Comparison of ENCODE assay signal across 8 mouse cellular contexts in the genomic region with DNA sequence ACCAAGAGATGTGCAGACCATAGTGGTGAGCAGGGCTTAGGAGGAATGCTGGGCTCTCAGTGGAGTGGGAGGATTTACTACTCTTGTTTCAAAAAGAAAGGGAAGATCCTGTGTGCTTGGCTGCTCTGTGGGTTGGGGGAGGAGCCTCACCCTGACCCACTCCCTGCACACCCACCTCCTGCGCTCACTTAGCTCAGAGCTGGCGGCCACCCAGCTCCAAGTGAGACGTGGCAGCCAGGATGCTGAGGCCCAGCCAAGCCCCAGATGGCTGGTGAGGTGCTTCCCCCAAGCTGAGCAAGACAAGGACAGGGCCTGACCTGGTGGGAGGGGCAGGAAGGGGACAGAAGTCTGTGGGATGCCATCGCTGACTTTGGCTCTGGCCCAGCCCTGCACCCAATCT. TPM values are rescaled to one million over a fixed set of nuclear protein-coding genes. Genes with fewer than 3 reads are reported as not detected.
DNase-seq lines count a peak whose midpoint lies in the region; ATAC-seq and TF ChIP-seq lines count a peak whose summit lies in the region.

No protein-coding gene starts in this region.

- H3K27ac ChIP-seq in midbrain, embryonic 13.5 days = no peak overlapping the region
- H3K27ac ChIP-seq in midbrain, embryonic 15.5 days = no peak overlapping the region
- no peak overlapping the region for H3K27ac ChIP-seq in heart, embryonic 12.5 days (ENCODE audit: poor library complexity, severe bottlenecking)
- H3K27ac ChIP-seq in lung, embryonic 14.5 days (ENCODE audit: low read depth) = peak overlapping the region; percentile 76

- H3K4me3 ChIP-seq in midbrain, embryonic 13.5 days (replicated peaks) = no peak overlapping the region
- no peak overlapping the region for H3K4me3 ChIP-seq in midbrain, embryonic 15.5 days
- H3K4me3 ChIP-seq in heart, embryonic 12.5 days = no peak overlapping the region
- H3K4me3 ChIP-seq in lung, embryonic 14.5 days (ENCODE audit: low read depth, low read length) = no peak overlapping the region

- 50% methylated on average over 4 of the region's 4 CpGs for WGBS in midbrain, embryonic 13.5 days
- 50% methylated on average over 4 of the region's 4 CpGs for WGBS in midbrain, embryonic 15.5 days
- 19% methylated on average over 4 of the region's 4 CpGs for WGBS in heart, embryonic 12.5 days
- 16% methylated on average over 4 of the region's 4 CpGs for whole genome bisulfite sequencing in lung, embryonic 14.5 days

- no peaks in the 10 kb centered on the region for H3K27me3 ChIP-seq in midbrain, embryonic 13.5 days
- no peaks in the 10 kb centered on the region for H3K27me3 ChIP-seq in midbrain, embryonic 15.5 days (replicated peaks)
- peaks cover 11% of the 10 kb centered on the region; the same call in 1 of the 2 replicates for H3K27me3 ChIP-seq in heart, embryonic 12.5 days (replicated peaks)
- H3K27me3 ChIP-seq in lung, embryonic 14.5 days (ENCODE audit: insufficient read depth, low read length) = no peaks in the 10 kb centered on the region

- H3K9ac ChIP-seq in midbrain, embryonic 13.5 days (replicated peaks) = no peak overlapping the region
- H3K9ac ChIP-seq in midbrain, embryonic 15.5 days = no peak overlapping the region
- H3K9ac ChIP-seq in heart, embryonic 12.5 days = no peak overlapping the region
- no peak overlapping the region for H3K9ac ChIP-seq in lung, embryonic 14.5 days

- no peak overlapping the region for H3K4me2 ChIP-seq in midbrain, embryonic 13.5 days (replicated peaks)
- no peak overlapping the region for H3K4me2 ChIP-seq in midbrain, embryonic 15.5 days
- H3K4me2 ChIP-seq in heart, embryonic 12.5 days = no peak overlapping the region
- H3K4me2 ChIP-seq in lung, embryonic 14.5 days = 0 out of 2 replicates have a peak overlapping the region, but pooled peaks have one; percentile 4

- no peak for TF ChIP-seq CTCF in lung, embryonic 14.5 days (IDR thresholded peaks at IDR 0.05; ENCODE audit: low read depth)

- H3K9me3 ChIP-seq in midbrain, embryonic 13.5 days = no peaks in the 10 kb centered on the region
- no peaks in the 10 kb centered on the region for H3K9me3 ChIP-seq in midbrain, embryonic 15.5 days
- H3K9me3 ChIP-seq in heart, embryonic 12.5 days (replicated peaks) = no peaks in the 10 kb centered on the region
- H3K9me3 ChIP-seq in lung, embryonic 14.5 days (ENCODE audit: low read depth, low read length) = no peaks in the 10 kb centered on the region

- no peaks in the 10 kb centered on the region for H3K36me3 ChIP-seq in midbrain, embryonic 13.5 days
- no peaks in the 10 kb centered on the region for H3K36me3 ChIP-seq in midbrain, embryonic 15.5 days (replicated peaks)
- H3K36me3 ChIP-seq in heart, embryonic 12.5 days = no peaks in the 10 kb centered on the region
- H3K36me3 ChIP-seq in lung, embryonic 14.5 days (ENCODE audit: insufficient read depth) = no peaks in the 10 kb centered on the region

- DNase-seq in cerebellum, postnatal 36 days = peak; percentile 82 to 89
- DNase-seq in layer of hippocampus, adult 8-10 months (ENCODE audit: low spot score in 2 of 2) = peak; percentile 20 to 42
- peak; percentile 90 for DNase-seq in lung, embryonic 14.5 days
- DNase-seq in skeletal muscle tissue, adult 2 months (ENCODE audit: low read depth, low spot score) = peak; percentile 86
- DNase-seq in embryo, embryonic 10 days (ENCODE audit: low spot score) = no peak

- peak; percentile 58; the same call in 1 of the 2 replicates for ATAC-seq in midbrain, embryonic 13.5 days
- no peak for ATAC-seq in midbrain, embryonic 15.5 days (replicated peaks)
- ATAC-seq in heart, embryonic 12.5 days (ENCODE audit: insufficient number of reproducible peaks, low FRiP score) = peak; percentile 65
- peak; percentile 79 for ATAC-seq in lung, embryonic 14.5 days (ENCODE audit: insufficient read depth)

- H3K4me1 ChIP-seq in midbrain, embryonic 13.5 days (replicated peaks) = no peaks in the 10 kb centered on the region
- no peaks in the 10 kb centered on the region for H3K4me1 ChIP-seq in midbrain, embryonic 15.5 days
- peaks cover 32% of the 10 kb centered on the region for H3K4me1 ChIP-seq in heart, embryonic 12.5 days (replicated peaks)
- H3K4me1 ChIP-seq in lung, embryonic 14.5 days (ENCODE audit: insufficient read depth) = peaks cover 36% of the 10 kb centered on the region

RNA-seq across cellular contexts. Expression of gene Adamts2, which starts 30.4 kb away (rescaled TPM):
- 1.6 and 1.9 TPM in 2 replicates for polyA plus RNA-seq in midbrain, embryonic 13.5 days (2015; fragmentation: Nextera tagmentation; extraction: Ambion mirVana)
- polyA plus RNA-seq in midbrain, embryonic 15.5 days (2015; fragmentation: Nextera tagmentation; extraction: Ambion mirVana) = 3.7 and 5.0 TPM in 2 replicates
- polyA plus RNA-seq in heart, embryonic 12.5 days (2016; fragmentation: Nextera tagmentation; extraction: Ambion mirVana) = 7.4 and 7.5 TPM in 2 replicates
- 10 to 100 TPM in 2 of 4 experiments, 1 to 10 TPM in 2; 9.2 to 18.7 (median 13.0) TPM for total RNA-seq in layer of hippocampus, adult 8-10 months (2022)
- 9.5 and 10.9 TPM in 2 replicates for polyA plus RNA-seq in lung, embryonic 14.5 days (2014; fragmentation: Nextera tagmentation; extraction: Ambion mirVana)
